Mouse (Mus musculus) stomach, embryonic 15.5 days (tissue): Measurements from ENCODE around the gene Aif1. TPM values are rescaled to one million over a fixed set of nuclear protein-coding genes. Genes with fewer than 3 reads are reported as not detected.
A peak's percentile ranks its signal among the peaks of the same experiment; 100 is the strongest.

ENCODE experiments used
- ATAC-seq: fragments of 200-750 bp; cut with Nextera tagmentation; 2 replicates; pipeline ENCODE4 v1.8.0; 2017; ENCODE audit warnings: low read depth, moderate number of reproducible peaks, moderate TSS enrichment; ENCODE audit not compliant: insufficient read depth, low FRiP score
- H3K27ac ChIP-seq: fragments of 300-500 bp; sonication (generic); 2 replicates; pipeline ENCODE4 v1.5.1; 2015; ENCODE audit warnings: mild to moderate bottlenecking, inconsistent platforms
- H3K27me3 ChIP-seq: fragments of 300-500 bp; sonication (generic); replicated peaks from 2 replicates; pipeline ENCODE4 v1.6.1; 2015; ENCODE audit warnings: inconsistent platforms
- H3K36me3 ChIP-seq: fragments of 300-500 bp; sonication (generic); 2 replicates; pipeline ENCODE4 v1.6.1; 2015; ENCODE audit warnings: inconsistent platforms
- H3K4me1 ChIP-seq: fragments of 300-500 bp; sonication (generic); 2 replicates; pipeline ENCODE4 v1.6.1; 2015; ENCODE audit warnings: inconsistent platforms
- H3K4me2 ChIP-seq: fragments of 300-500 bp; sonication (generic); 2 replicates; pipeline ENCODE4 v1.6.1; 2015; ENCODE audit warnings: mild to moderate bottlenecking, inconsistent platforms
- H3K4me3 ChIP-seq: fragments of 300-500 bp; sonication (generic); replicated peaks from 2 replicates; pipeline ENCODE4 v1.5.1; 2015; ENCODE audit warnings: inconsistent platforms
- H3K9ac ChIP-seq: fragments of 300-500 bp; sonication (generic); 2 replicates; pipeline ENCODE4 v1.6.1; 2015; ENCODE audit warnings: inconsistent platforms
- H3K9me3 ChIP-seq: fragments of 300-500 bp; sonication (generic); 2 replicates; pipeline ENCODE4 v1.6.1; 2016; ENCODE audit warnings: inconsistent platforms
- WGBS: fragments of 180-500 bp; shearing (Covaris S2); methylation state at CpG from one replicate; pipeline ENCODE4 v1.1.7; 2015; 5-methylcytosine and 5-hydroxymethylcytosine counted together
- microRNA-seq: library from miRNA; unstranded; fragments of <30 nt; microRNA quantifications from one replicate; pipeline ENCODE4, GENCODE M21; 2016
- polyA plus RNA-seq: library from polyadenylated mRNA; unstranded; fragments of >200 nt; fragmentation: Nextera tagmentation; extraction: Ambion mirVana; gene quantifications from 2 replicates; pipeline ENCODE4 v1.2.1, GENCODE M21; 2015

Aif1 gene
- polyA plus RNA-seq, 1 experiment from 2014 or later, result 18.7 TPM

DNA sequence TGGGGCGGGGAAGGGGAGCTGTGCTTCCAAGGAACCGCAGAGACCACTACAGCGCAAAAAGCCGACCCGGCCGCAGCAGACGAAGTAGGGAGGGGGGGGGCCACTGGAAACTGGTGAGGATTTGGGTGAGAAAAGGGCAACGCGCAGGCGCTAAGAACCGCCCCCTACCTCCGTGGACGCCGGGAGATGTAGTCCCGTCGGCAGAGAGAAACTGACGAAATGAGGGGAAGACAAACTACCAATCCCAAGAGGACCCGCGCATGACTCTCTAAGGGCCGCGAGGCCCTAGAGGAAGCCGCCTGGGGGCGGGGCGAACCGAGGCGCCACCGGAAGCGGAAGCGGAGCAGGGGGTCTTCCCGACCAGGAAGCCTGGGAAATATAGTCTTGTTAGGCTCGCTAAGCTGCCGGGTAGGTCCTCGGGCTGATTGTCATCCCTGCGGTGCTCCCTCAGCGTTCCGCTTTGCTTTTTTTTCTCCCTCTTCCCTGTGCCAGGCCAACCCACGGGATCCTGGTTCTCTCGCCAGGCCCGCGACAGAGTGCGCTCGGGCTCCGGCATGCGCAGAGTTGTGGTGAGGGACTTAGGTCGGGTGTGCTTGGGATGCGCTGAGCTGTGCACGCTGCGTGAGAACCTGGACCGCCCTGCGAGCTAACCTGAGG lies 54.6 kb downstream of the Aif1 start, which contains the start of gene Gpank1:
TSS of gene Gpank1 (plus strand) at position 313 of the 657 bp plus-strand sequence.
- no peaks in the 10 kb centered on the region for H3K27me3 ChIP-seq
- peak within 1 kb of the TSS; percentile 91 for H3K4me2 ChIP-seq
- H3K27ac ChIP-seq, result peak within 1 kb of the TSS; percentile 91
- H3K4me1 ChIP-seq, result peaks cover 24% of the 10 kb centered on the region
- peak within 1 kb of the TSS; percentile 82 for H3K4me3 ChIP-seq
- H3K36me3 ChIP-seq, result peaks cover 19% of the 10 kb centered on the region
- H3K9ac ChIP-seq, result peak within 1 kb of the TSS; percentile 88
- no peaks in the 10 kb centered on the region for H3K9me3 ChIP-seq
- ATAC-seq, result peak; percentile 96
- WGBS, result under 1% methylated on average over 50 of the region's 50 CpGs

Small RNA genes within 50 kb of the gene (microRNA-seq; reads per million reads assigned to microRNA genes)
- gene Mir6973a, result not detected
- not detected for gene Mir6974

Other genes with a start within 250 kb of the Aif1 start
- gene Neu1, start 244.8 kb downstream of the Aif1 start, polyA plus RNA-seq, result 36.9 and 44.5 TPM in 2 replicates
- 0.34 and 0.90 TPM in 2 replicates for gene Hspa1b, start 216.8 kb downstream of the Aif1 start, polyA plus RNA-seq
- not detected in 2 replicates for gene Gm20481, start 206.2 kb downstream of the Aif1 start, polyA plus RNA-seq
- gene Hspa1a, start 203.9 kb downstream of the Aif1 start, polyA plus RNA-seq, result 9.9 and 12.1 TPM in 2 replicates
- 0.49 and 0.89 TPM in 2 replicates for gene Hspa1l, start 203.4 kb downstream of the Aif1 start, polyA plus RNA-seq
- gene Lsm2, start 194.2 kb downstream of the Aif1 start, polyA plus RNA-seq, result 175 and 182 TPM in 2 replicates
- gene Vars, start 175.1 kb downstream of the Aif1 start, polyA plus RNA-seq, result 119 and 124 TPM in 2 replicates
- gene Vwa7, start 159.5 kb downstream of the Aif1 start, polyA plus RNA-seq, result 0.31 TPM in 2 replicates
- gene Sapcd1, start 148.1 kb downstream of the Aif1 start, polyA plus RNA-seq, result 13.2 and 14.8 TPM in 2 replicates
- 3.8 and 4.8 TPM in 2 replicates for gene Msh5, start 129.3 kb downstream of the Aif1 start, polyA plus RNA-seq
- gene Clic1, start 126.1 kb downstream of the Aif1 start, polyA plus RNA-seq, result 361 and 363 TPM in 2 replicates
- 210 and 216 TPM in 2 replicates for gene Ddah2, start 117.0 kb downstream of the Aif1 start, polyA plus RNA-seq
- 6.2 and 17.2 TPM in 2 replicates for gene Ly6g6c, start 110.7 kb downstream of the Aif1 start, polyA plus RNA-seq
- gene Mpig6b, start 109.9 kb downstream of the Aif1 start, polyA plus RNA-seq, result 0.44 and 0.73 TPM in 2 replicates
- gene Ly6g6e, start 99.2 kb downstream of the Aif1 start, polyA plus RNA-seq, result 9.4 and 16.8 TPM in 2 replicates
- 3.6 and 4.4 TPM in 2 replicates for gene Ly6g6d, start 98.0 kb downstream of the Aif1 start, polyA plus RNA-seq
- gene Ly6g6f, start 90.5 kb downstream of the Aif1 start, polyA plus RNA-seq, result 0.15 and 0.41 TPM in 2 replicates
- 92.0 and 97.8 TPM in 2 replicates for gene Abhd16a, start 86.8 kb downstream of the Aif1 start, polyA plus RNA-seq
- not detected in 2 replicates for gene Ly6g5c, start 67.8 kb downstream of the Aif1 start, polyA plus RNA-seq
- 0.69 and 0.85 TPM in 2 replicates for gene Ly6g5b, start 60.6 kb downstream of the Aif1 start, polyA plus RNA-seq
- gene Gpank1, start 54.6 kb downstream of the Aif1 start, polyA plus RNA-seq, result 17.4 and 19.1 TPM in 2 replicates
- gene Csnk2b, start 54.0 kb downstream of the Aif1 start, polyA plus RNA-seq, result 251 and 262 TPM in 2 replicates
- 11.9 and 12.2 TPM in 2 replicates for gene D17H6S53E, start 49.7 kb downstream of the Aif1 start, polyA plus RNA-seq
- gene Apom, start 44.0 kb downstream of the Aif1 start, polyA plus RNA-seq, result 21.2 and 47.5 TPM in 2 replicates
- gene Bag6, start 40.9 kb downstream of the Aif1 start, polyA plus RNA-seq, result 42.2 and 48.0 TPM in 2 replicates
- gene Prrc2a, start 11.2 kb downstream of the Aif1 start, polyA plus RNA-seq, result 148 and 172 TPM in 2 replicates
- 23.7 and 25.1 TPM in 2 replicates for gene Lst1, start 12.4 kb upstream of the Aif1 start, polyA plus RNA-seq
- gene Ltb, start 18.4 kb upstream of the Aif1 start, polyA plus RNA-seq, result 3.7 and 5.5 TPM in 2 replicates
- gene Tnf, start 25.9 kb upstream of the Aif1 start, polyA plus RNA-seq, result 0.18 and 0.28 TPM in 2 replicates
- 0.77 and 0.83 TPM in 2 replicates for gene Lta, start 29.3 kb upstream of the Aif1 start, polyA plus RNA-seq
- gene Gm16181, start 44.8 kb upstream of the Aif1 start, polyA plus RNA-seq, result 0.86 TPM in 1 of 2 replicates, not detected in the other
- gene Atp6v1g2, start 57.6 kb upstream of the Aif1 start, polyA plus RNA-seq, result 5.1 and 5.9 TPM in 2 replicates
- 12.5 and 14.1 TPM in 2 replicates for gene Nfkbil1, start 59.7 kb upstream of the Aif1 start, polyA plus RNA-seq
- gene Ddx39b, start 65.7 kb upstream of the Aif1 start, polyA plus RNA-seq, result 361 and 392 TPM in 2 replicates
- gene H2-D1, start 86.7 kb upstream of the Aif1 start, polyA plus RNA-seq, result 135 and 148 TPM in 2 replicates
- gene H2-Q1, start 144.3 kb upstream of the Aif1 start, polyA plus RNA-seq, result 0.92 and 1.4 TPM in 2 replicates
- 15.1 and 21.0 TPM in 2 replicates for gene H2-Q2, start 166.2 kb upstream of the Aif1 start, polyA plus RNA-seq
- 4.8 and 4.9 TPM in 2 replicates for gene H2-Q4, start 203.5 kb upstream of the Aif1 start, polyA plus RNA-seq
- gene H2-Q6, start 248.8 kb upstream of the Aif1 start, polyA plus RNA-seq, result 1.3 and 1.7 TPM in 2 replicates